8 mouse cellular contexts compared by ENCODE assay signal in the genomic region with DNA sequence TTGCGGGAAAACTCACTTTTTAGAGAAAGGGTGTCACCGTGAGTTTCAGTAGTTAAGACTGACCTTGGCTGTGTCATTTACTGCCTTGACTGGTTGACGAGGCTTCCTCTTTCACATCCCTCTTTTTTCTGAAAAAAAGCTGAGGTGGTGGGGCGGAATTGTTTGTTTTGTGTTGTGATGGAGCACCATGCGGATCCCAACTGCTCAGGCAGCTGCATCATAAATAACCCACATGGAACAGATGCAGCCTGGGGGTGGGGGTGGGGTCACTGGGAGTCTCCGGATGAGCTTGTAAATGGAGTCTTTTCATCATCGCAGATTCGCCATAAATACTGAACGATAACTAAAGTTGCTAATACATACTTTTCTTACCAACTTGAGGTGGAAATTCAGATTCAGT.
DNase-seq lines count a peak whose midpoint lies in the region; ATAC-seq lines count a peak whose summit lies in the region.

No protein-coding gene starts in this region.

- H3K27ac ChIP-seq in lung, embryonic 15.5 days, result no peak overlapping the region
- peak overlapping the region; percentile 44; the same call in 1 of the 2 replicates for H3K27ac ChIP-seq in intestine, embryonic 15.5 days

- no peak overlapping the region for H3K9ac ChIP-seq in lung, embryonic 15.5 days
- no peak overlapping the region for H3K9ac ChIP-seq in intestine, embryonic 15.5 days

- H3K4me2 ChIP-seq in lung, embryonic 15.5 days, result peak overlapping the region; percentile 52
- peak overlapping the region; percentile 41 for H3K4me2 ChIP-seq in intestine, embryonic 15.5 days (replicated peaks)

- WGBS in lung, embryonic 15.5 days, result 41% methylated on average over 9 of the region's 9 CpGs
- WGBS in intestine, embryonic 15.5 days, result 21% methylated on average over 9 of the region's 9 CpGs

- H3K9me3 ChIP-seq in lung, embryonic 15.5 days, result no peaks in the 10 kb centered on the region
- no peaks in the 10 kb centered on the region for H3K9me3 ChIP-seq in intestine, embryonic 15.5 days

- no peaks in the 10 kb centered on the region for H3K27me3 ChIP-seq in lung, embryonic 15.5 days
- H3K27me3 ChIP-seq in intestine, embryonic 15.5 days (replicated peaks), result no peaks in the 10 kb centered on the region

- no peaks in the 10 kb centered on the region for H3K36me3 ChIP-seq in lung, embryonic 15.5 days
- H3K36me3 ChIP-seq in intestine, embryonic 15.5 days, result no peaks in the 10 kb centered on the region

- ATAC-seq in frontal cortex, adult (ENCODE audit: low TSS enrichment), result peak; percentile 27; the same call in 1 of the 2 replicates
- ATAC-seq in lung, embryonic 15.5 days (ENCODE audit: borderline replicate concordance, extremely low read depth, low FRiP score, low TSS enrichment), result no peak
- peak; percentile 66; the same call in 1 of the 2 replicates for ATAC-seq in intestine, embryonic 15.5 days

- H3K4me1 ChIP-seq in lung, embryonic 15.5 days, result no peaks in the 10 kb centered on the region
- H3K4me1 ChIP-seq in intestine, embryonic 15.5 days (replicated peaks), result 0 out of 2 replicates have a peak, but pooled peaks cover 9% of the 10 kb centered on the region

- no peak for DNase-seq in frontal cortex, postnatal 25 days (ENCODE audit: low spot score in 2 of 2)
- no peak for DNase-seq in lung, adult 18-20 months
- DNase-seq in retina, postnatal 1 day, result peak; percentile 44
- DNase-seq in spleen, adult 18-20 months, result no peak
- no peak for DNase-seq in cerebellum, adult 8-10 months

- peak overlapping the region; percentile 29 for H3K4me3 ChIP-seq in lung, embryonic 15.5 days
- no peak overlapping the region; the same call in 1 of the 2 replicates for H3K4me3 ChIP-seq in intestine, embryonic 15.5 days (replicated peaks)
